Mouse (Mus musculus) heart, embryonic 11.5 days (tissue): Measurements from ENCODE around the gene Borcs7. TPM values are rescaled to one million over a fixed set of nuclear protein-coding genes. Genes with fewer than 3 reads are reported as not detected.

ENCODE experiments used
- ATAC-seq: fragments of 200-750 bp; cut with Nextera tagmentation; replicated peaks from 2 replicates; pipeline ENCODE4 v1.8.0; 2017; ENCODE audit warnings: moderate library complexity; ENCODE audit not compliant: insufficient number of reproducible peaks, low FRiP score, low TSS enrichment
- H3K27ac ChIP-seq: fragments of 300-500 bp; sonication (generic); 2 replicates; pipeline ENCODE4 v1.5.1; 2014; ENCODE audit warnings: mild to moderate bottlenecking, low read depth, low read length
- H3K27me3 ChIP-seq: fragments of 300-500 bp; sonication (generic); 2 replicates; pipeline ENCODE4 v1.6.1; 2014; ENCODE audit warnings: mild to moderate bottlenecking, low read length, mixed read lengths; ENCODE audit not compliant: control insufficient read depth, insufficient read depth
- H3K36me3 ChIP-seq: fragments of 300-500 bp; sonication (generic); 2 replicates; pipeline ENCODE4 v1.6.1; 2014; ENCODE audit warnings: mild to moderate bottlenecking, low read length, moderate library complexity, mixed read lengths; ENCODE audit not compliant: control insufficient read depth, insufficient read depth
- H3K4me1 ChIP-seq: fragments of 300-500 bp; sonication (generic); 2 replicates; pipeline ENCODE4 v1.6.1; 2014; ENCODE audit warnings: low read length; ENCODE audit not compliant: control insufficient read depth, insufficient read depth
- H3K4me2 ChIP-seq: fragments of 300-500 bp; sonication (generic); 2 replicates; pipeline ENCODE4 v1.6.1; 2014; ENCODE audit warnings: mild to moderate bottlenecking, moderate library complexity
- H3K4me3 ChIP-seq: fragments of 300-500 bp; sonication (generic); 2 replicates; pipeline ENCODE4 v1.5.1; 2014; ENCODE audit warnings: low read depth, low read length
- H3K9ac ChIP-seq: fragments of 300-500 bp; sonication (generic); 2 replicates; pipeline ENCODE4 v1.6.1; 2014; ENCODE audit warnings: mild to moderate bottlenecking, low read depth, low read length, moderate library complexity
- H3K9me3 ChIP-seq: fragments of 300-500 bp; sonication (generic); replicated peaks from 2 replicates; pipeline ENCODE4 v1.6.1; 2016; ENCODE audit warnings: low read length; ENCODE audit not compliant: control insufficient read depth
- WGBS: fragments of 180-500 bp; shearing (Covaris S2); extraction: QIAGEN DNeasy Blood & Tissue Kit; methylation state at CpG from one replicate; pipeline ENCODE4 v1.1.7; 2014; ENCODE audit not compliant: insufficient replicate concordance; 5-methylcytosine and 5-hydroxymethylcytosine counted together
- polyA plus RNA-seq: library from polyadenylated mRNA; unstranded; fragments of >200 nt; fragmentation: Nextera tagmentation; extraction: Ambion mirVana; gene quantifications from 2 replicates; pipeline ENCODE4 v1.2.1, GENCODE M21; 2014

Borcs7 gene
- polyA plus RNA-seq, 1 experiment from 2014 or later = 14.7 TPM

DNA sequence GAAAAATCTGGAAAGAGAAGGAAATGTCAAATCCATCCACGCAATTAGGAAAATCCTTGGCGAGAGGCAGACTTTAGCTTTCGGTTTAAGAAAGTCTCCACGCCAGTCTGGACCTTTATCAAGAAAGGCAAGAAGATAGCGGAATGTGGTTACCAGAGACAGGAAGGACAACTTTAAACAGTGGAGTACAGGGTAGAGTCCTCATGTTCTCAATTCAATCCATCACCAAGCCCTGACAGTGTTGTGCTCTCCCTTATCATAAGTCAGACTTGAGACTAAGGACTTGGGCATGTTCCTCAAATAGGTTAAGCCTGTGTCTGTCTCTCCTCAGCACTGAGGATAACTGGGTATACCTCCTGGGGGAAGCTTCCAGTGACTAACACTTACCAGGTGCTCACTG, 19.9 kb upstream of the Borcs7 start:
- H3K4me1 ChIP-seq = peaks cover 8% of the 10 kb centered on the region
- 31% methylated on average over 5 of the region's 5 CpGs for WGBS
- H3K9ac ChIP-seq = no peak overlapping the region
- H3K4me3 ChIP-seq = no peak overlapping the region
- no peaks in the 10 kb centered on the region for H3K36me3 ChIP-seq
- no peak for ATAC-seq
- H3K9me3 ChIP-seq = no peaks in the 10 kb centered on the region
- peaks cover 12% of the 10 kb centered on the region; the same call in 1 of the 2 replicates for H3K27me3 ChIP-seq
- H3K27ac ChIP-seq = no peak overlapping the region
- H3K4me2 ChIP-seq = peak overlapping the region; percentile 19

- ATAC-seq = peak; percentile 61; the same call in 1 of the 2 replicates
- WGBS = 15% methylated on average over 13 of the region's 13 CpGs
Measured at GRCm38 (mm10) chr19:46670691-46671090, 19.0 kb upstream of the Borcs7 start.

GRCm38 (mm10) chr19:46672766-46673418, 16.8 kb upstream of the Borcs7 start, which contains the start of gene Cyp17a1:
Cyp17a1 (minus strand) TSS chr19:46673172.
- H3K9me3 ChIP-seq = no peaks in the 10 kb centered on the region
- 47% methylated on average over 5 of the region's 5 CpGs for WGBS

More at GRCm38 (mm10) chr19:46670691-46671090, 19.0 kb upstream of the Borcs7 start:
- Histone ChIP-seq H3K4me2 (no peak overlapping the region), H3K27me3 (peaks cover 12% of the 10 kb centered on the region; the same call in 1 of the 2 replicates), H3K4me1 (peaks cover 6% of the 10 kb centered on the region), H3K9ac (no peak overlapping the region), H3K9me3 (no peaks in the 10 kb centered on the region), H3K4me3 (no peak overlapping the region), H3K27ac (no peak overlapping the region), H3K36me3 (no peaks in the 10 kb centered on the region)

GRCm38 (mm10) chr19:46675641-46676040, 14.1 kb upstream of the Borcs7 start:
- H3K4me1 ChIP-seq = peaks cover 14% of the 10 kb centered on the region; the same call in 1 of the 2 replicates
- no peak overlapping the region for H3K9ac ChIP-seq
- H3K4me3 ChIP-seq = no peak overlapping the region
- H3K9me3 ChIP-seq = no peaks in the 10 kb centered on the region
- H3K36me3 ChIP-seq = no peaks in the 10 kb centered on the region
- WGBS = 75% methylated on average over 3 of the region's 3 CpGs
- H3K27me3 ChIP-seq = peaks cover 12% of the 10 kb centered on the region; the same call in 1 of the 2 replicates
- ATAC-seq = no peak
- H3K4me2 ChIP-seq = no peak overlapping the region
- no peak overlapping the region for H3K27ac ChIP-seq

More at GRCm38 (mm10) chr19:46672766-46673418, 16.8 kb upstream of the Borcs7 start, which contains the start of gene Cyp17a1:
- H3K27me3 ChIP-seq = peaks cover 12% of the 10 kb centered on the region; the same call in 1 of the 2 replicates
- H3K36me3 ChIP-seq = no peaks in the 10 kb centered on the region
- peaks cover 10% of the 10 kb centered on the region for H3K4me1 ChIP-seq
- no peak for ATAC-seq
- no peak within 1 kb of the TSS for H3K27ac ChIP-seq
- no peak within 1 kb of the TSS for H3K4me2 ChIP-seq
- H3K4me3 ChIP-seq = no peak within 1 kb of the TSS
- 0 out of 2 replicates have a peak within 1 kb of the TSS, but pooled peaks have one; percentile 16 for H3K9ac ChIP-seq

DNA sequence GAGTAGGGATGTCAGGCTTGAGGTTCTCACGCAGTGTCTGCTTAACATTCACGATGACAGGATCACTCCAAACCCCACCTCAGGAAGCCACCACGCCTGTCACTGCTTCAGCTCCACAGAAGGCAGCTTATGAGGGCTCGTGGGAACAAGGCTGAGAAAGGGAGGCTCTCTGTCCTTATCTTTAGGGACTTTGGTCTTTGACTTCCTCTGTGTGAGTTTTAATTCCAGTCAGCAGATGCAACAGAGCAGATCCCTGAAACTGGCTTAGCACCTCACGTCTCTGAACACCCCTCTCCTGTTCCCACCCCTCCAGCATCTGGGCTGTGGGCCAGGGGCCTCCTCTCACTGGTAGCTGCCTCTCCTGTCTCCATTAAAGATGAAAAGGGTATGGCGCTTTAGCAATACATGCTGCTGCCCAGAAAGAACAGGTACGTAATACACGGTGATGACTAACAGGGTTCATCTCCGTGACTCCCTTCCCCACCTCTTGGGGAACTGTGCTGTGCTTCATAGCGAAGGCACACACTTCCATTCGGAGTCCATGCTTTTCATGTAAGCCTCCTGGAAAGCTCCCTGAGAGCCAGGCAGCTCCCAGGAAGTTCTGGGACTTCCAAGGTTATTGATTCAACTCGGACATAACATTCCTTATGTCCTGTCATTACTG, 9.9 kb upstream of the Borcs7 start:
- ATAC-seq = no peak
- H3K4me2 ChIP-seq = no peak overlapping the region
- H3K27me3 ChIP-seq = no peaks in the 10 kb centered on the region
- WGBS = 48% methylated on average over 12 of the region's 12 CpGs
- H3K9ac ChIP-seq = no peak overlapping the region
- no peak overlapping the region for H3K4me3 ChIP-seq
- no peak overlapping the region for H3K27ac ChIP-seq
- no peaks in the 10 kb centered on the region for H3K9me3 ChIP-seq
- H3K4me1 ChIP-seq = peaks cover 14% of the 10 kb centered on the region; the same call in 1 of the 2 replicates
- H3K36me3 ChIP-seq = no peaks in the 10 kb centered on the region

- peak overlapping the region; percentile 68; the same call in 1 of the 2 replicates for H3K27ac ChIP-seq
- peak overlapping the region; percentile 78 for H3K4me3 ChIP-seq
- ATAC-seq = no peak
- peak overlapping the region; percentile 94 for H3K9ac ChIP-seq
- WGBS = 71% methylated on average over 11 of the region's 11 CpGs
- no peaks in the 10 kb centered on the region for H3K27me3 ChIP-seq
- H3K9me3 ChIP-seq = no peaks in the 10 kb centered on the region
- 0 out of 2 replicates have a peak, but pooled peaks cover 7% of the 10 kb centered on the region for H3K4me1 ChIP-seq
- peak overlapping the region; percentile 74 for H3K4me2 ChIP-seq
- 0 out of 2 replicates have a peak, but pooled peaks cover 2% of the 10 kb centered on the region for H3K36me3 ChIP-seq
Measured at GRCm38 (mm10) chr19:46690387-46690786, 681 bp downstream of the Borcs7 start.

DNA sequence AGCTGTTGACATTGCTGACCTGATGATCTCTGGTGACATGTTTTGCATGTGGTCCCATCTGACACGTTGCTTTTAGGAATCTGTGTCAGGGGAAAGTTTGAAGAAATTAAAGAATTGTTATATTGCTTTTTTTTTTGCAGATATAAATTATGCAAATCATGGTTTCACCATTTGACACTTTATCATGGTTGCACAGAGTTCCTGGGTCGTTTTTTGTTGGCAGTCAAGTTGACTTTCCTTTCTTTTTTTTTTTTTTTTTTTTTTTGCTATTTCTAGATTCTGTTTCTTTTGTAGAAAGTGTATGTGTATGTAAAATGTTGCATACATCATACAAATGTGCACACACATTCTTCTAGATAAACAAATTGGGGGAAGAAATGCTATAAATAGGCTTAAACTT, 1.4 kb downstream of the Borcs7 start:
- H3K9ac ChIP-seq = no peak overlapping the region
- no peak overlapping the region for H3K4me3 ChIP-seq
- H3K27me3 ChIP-seq = no peaks in the 10 kb centered on the region
- no peaks in the 10 kb centered on the region for H3K9me3 ChIP-seq
- H3K4me1 ChIP-seq = 0 out of 2 replicates have a peak, but pooled peaks cover 7% of the 10 kb centered on the region
- no peak overlapping the region for H3K27ac ChIP-seq
- H3K4me2 ChIP-seq = no peak overlapping the region
- 0 out of 2 replicates have a peak, but pooled peaks cover 2% of the 10 kb centered on the region for H3K36me3 ChIP-seq
- WGBS = 83% methylated on average over 2 of the region's 2 CpGs
- ATAC-seq = no peak

DNA sequence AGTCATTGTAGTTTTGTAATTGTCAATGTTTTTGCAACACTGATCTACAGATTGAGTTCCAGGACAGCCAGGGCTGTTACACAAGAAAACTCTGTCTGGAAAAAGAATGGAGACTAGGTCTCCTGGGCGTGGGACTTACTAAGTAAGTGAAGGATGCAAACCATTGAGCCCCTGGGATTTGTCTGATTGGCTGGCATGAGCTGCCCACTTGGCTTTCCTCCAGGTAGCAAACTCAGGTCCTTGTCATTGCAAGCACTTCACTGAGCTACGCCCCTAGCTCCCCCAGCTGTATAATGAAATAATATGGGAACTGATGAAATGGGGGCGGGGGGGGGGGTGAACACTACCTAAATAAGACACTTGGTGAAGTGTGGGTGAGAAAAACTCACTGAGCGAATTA, 3.4 kb downstream of the Borcs7 start:
- Histone ChIP-seq H3K4me1 (0 out of 2 replicates have a peak, but pooled peaks cover 7% of the 10 kb centered on the region), H3K9ac (no peak overlapping the region), H3K4me2 (no peak overlapping the region), H3K9me3 (no peaks in the 10 kb centered on the region), H3K4me3 (no peak overlapping the region), H3K27me3 (no peaks in the 10 kb centered on the region), H3K27ac (no peak overlapping the region), H3K36me3 (0 out of 2 replicates have a peak, but pooled peaks cover 2% of the 10 kb centered on the region)
- 88% methylated on average over 4 of the region's 4 CpGs for WGBS
- ATAC-seq = no peak
